Mouse (Mus musculus) thymus, postnatal 25 days (tissue): ENCODE data around the gene Wdr46.
A peak's percentile ranks its signal among the peaks of the same experiment; 100 is the strongest.
"Not testable (repeated sequence)": the region's sequence is repeated elsewhere in the genome, so short reads cannot be mapped to it uniquely, and the experiment has no call there.

Source experiments
- DNase-seq: peaks from one replicate; pipeline ENCODE4 v3.0.0; 2022

Wdr46 gene

DNA sequence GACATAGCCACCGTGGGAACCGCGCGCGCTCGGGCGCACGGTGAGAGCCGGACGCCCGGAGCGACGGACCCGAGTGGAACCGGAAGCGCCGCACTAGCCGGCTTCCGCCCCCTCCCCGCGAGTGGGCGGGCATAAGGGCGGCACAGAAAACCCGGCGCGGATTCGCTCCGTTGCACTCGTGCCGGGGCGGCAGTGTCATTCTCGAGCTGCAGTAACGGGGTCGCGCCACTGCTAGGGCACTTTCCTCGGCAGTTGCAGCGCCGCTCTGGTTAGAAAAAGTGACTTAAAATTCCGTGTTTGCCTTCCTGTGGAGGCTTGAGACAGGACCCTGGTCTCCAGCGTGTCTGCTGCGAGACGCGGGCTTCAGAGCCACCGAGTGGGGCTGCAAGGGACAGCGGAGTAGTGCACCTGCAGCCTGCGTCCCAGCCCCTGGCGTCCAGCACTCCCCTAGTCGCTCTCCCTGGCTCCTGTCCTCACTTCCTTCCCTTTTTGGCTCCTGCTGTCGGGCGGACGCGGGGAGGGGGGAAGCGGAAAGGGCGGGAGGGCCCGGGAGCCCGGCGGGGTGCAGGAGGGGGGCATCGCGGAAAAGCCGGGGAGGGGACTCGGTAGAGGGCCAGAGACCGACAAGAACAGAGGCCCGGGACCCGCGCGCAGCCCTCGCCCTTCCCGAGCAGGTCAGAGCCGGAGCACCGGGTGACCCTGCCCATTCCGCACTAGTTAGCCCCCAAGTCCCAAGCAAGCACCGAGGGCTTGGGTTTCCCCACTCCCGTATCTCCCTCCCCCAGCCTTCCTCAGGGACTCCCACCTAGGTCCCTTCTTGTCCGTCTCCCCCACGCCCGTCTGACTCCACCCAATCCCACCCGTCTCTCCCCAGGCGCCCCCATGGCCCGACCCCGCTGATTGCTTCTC lies 10.8 kb upstream of the Wdr46 start, which contains the start of gene Rgl2:
TSS of gene Rgl2 (plus strand) at position 173 of the 909 bp plus-strand sequence.
- DNase-seq = peak; percentile 97

DNA sequence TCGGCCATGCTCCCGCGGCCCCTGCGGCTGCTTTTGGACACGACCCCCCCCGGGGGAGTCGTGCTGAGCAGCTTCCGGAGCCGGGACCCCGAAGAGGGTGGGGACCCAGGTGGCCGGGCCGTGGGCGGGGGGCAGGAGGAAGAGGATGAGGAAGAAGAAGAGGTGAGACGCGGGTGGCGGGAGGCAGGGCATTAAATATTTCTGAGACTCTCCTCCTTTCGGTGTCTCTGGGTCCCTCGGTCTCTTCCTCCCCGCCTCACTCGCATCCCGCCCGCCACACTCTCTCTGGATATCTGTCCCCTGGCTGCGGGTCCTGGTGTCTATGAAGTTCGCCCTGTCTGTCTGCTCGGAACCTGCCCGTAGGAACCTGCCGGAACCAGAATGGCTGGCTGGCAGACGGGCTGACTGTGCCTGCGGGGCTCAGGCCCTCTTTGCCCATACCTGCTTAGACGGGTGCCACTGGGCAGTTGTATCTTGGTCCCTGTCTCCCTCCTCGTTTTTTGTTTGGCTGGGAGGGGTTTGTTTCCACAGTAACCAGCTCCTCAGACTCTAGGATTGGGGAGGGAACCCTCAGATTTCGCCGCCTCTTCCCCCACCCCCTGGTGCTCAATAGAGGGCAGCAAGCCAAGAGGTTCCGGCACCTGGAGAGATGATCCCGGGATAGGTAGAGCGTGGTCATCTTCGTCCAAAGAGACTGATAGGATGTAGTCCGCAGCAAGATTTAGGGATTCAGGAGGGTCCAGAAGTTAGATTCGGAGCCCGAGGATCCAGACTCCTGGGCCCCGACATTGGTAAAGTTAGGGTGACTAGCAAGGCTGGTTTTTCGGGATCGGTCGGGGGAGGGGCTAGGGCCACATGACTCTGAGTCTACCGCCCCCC lies 9.9 kb upstream of the Wdr46 start:
- peak; percentile 79 for DNase-seq

DNA sequence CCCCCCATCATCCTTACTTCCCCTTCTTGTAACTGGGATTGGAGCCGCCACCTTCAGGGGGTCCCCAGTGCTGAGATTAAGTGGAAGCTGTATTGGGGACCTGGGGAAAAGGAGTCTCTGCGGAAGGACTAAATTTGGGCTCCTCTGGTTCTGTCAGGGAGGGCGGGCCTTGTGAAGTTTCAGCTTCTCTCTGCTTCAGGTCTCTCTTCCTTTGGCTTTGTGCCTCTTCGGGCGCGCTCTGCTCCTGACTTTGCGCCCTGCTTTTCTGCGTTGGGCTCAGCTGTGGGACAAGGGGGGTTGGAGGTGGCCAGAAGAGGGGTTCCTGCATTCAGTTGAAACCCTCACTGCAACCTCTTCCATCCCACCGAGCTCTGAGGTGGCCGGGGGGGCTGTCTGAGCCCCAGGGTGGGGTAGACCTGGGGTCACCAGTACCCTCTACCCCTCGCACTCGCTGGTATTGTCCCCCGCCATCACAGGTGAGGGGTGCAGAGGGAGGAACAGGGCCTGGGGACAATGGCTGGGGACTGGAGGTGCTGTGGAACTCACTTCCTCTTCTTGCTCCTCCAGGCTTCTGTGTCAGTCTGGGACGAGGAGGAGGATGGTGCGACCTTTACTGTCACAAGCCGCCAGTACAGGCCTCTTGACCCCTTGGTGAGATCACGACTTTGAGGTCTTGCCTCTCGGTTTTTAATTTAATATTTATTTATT lies 9.1 kb upstream of the Wdr46 start:
- no peak for DNase-seq

DNA sequence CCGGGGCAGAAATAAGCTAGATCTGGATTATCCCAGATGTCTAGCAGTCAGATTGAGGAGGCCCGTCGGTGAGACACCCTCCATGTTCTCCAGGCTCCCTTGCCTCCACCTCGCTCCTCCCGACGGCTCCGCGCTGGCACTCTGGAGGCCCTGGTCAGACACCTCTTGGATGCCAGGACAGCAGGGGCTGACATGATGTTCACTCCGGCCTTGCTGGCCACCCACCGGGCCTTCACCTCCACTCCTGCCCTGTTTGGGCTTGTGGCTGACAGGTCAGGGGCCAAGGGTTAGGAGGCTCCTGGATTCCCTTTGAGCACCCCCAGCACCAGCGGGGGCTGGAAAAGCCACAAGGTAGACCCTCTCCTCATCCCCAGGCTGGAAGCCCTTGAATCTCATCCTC lies 8.5 kb upstream of the Wdr46 start:
- DNase-seq = no peak

DNA sequence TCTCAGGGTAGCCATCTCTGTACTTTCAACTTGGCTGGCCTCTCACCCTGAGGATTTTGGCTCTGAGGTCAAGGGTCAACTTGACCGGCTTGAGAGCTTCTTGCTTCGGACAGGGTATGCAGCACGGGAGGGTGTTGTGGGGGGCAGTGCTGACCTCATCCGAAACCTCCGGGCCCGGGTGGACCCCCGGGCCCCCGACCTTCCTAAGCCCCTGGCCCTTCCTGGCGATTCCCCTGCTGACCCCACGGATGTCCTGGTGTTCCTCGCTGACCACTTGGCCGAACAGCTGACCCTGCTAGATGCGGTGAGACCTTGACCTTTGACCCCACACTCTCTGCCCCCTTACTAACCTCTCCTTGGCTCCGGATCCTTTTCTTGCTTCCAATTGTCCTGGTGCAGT lies 8.0 kb upstream of the Wdr46 start:
- no peak for DNase-seq

DNA sequence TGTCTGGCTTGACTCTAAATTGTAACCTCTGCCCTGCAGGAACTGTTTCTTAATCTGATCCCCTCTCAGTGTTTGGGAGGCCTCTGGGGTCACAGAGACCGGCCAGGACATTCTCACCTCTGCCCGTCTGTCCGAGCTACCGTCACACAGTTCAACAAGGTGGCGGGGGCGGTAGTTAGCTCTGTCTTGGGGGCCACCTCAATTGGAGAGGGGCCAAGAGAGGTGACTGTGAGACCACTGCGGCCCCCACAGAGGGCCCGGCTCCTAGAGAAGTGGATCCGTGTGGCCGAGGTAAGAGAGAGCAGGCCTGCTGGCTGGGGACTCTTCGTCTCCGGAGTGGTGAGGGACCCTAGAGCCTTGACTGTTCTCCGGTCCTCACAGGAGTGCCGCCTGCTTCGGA lies 7.5 kb upstream of the Wdr46 start:
- DNase-seq = no peak

DNA sequence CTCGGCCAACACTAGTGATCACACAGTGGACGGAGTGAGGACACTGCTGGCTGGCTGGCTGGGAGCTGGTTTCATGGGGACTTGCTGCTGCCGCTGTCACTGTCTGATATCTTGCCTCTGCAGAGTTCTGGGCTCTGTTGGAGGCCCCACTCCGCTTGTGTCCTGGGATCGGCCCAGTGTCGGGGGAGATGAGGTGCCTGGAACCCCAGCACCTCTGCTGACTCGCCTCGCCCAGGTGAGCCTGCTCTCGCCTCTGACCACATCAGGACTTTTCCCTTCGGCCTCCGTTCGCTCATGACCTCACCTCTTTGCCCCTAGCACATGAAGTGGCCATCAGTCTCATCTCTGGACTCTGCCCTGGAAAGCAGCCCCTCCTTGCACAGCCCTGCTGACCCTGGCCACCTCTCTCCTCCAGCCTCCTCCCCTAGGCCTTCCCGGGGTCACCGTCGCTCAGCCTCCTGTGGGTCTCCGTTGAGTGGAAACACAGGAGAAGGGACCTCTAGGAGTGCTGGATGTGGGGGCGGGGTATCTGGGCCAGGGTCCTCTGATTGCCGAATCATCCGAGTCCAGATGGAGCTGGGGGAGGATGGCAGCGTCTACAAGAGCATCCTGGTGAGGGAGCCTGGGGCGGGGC lies 4.9 kb upstream of the Wdr46 start:
- DNase-seq = no peak

DNA sequence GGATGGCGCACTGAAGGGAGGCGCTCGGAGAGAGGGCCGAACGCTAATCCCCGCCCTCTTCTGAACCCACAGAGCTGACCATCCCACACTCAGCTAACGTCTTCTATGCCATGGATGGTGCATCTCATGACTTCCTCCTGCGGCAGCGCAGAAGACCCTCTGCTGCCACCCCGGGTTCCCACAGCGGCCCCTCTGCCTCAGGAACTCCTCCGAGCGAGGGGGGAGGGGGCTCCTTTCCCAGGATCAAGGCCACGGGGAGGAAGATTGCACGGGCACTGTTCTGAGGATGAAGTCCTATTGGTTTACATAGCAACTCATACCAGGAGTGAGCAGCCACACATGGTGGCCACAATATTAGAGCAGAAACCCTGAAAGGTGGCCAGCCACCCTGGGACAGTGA lies 3.5 kb upstream of the Wdr46 start:
- no peak for DNase-seq

DNA sequence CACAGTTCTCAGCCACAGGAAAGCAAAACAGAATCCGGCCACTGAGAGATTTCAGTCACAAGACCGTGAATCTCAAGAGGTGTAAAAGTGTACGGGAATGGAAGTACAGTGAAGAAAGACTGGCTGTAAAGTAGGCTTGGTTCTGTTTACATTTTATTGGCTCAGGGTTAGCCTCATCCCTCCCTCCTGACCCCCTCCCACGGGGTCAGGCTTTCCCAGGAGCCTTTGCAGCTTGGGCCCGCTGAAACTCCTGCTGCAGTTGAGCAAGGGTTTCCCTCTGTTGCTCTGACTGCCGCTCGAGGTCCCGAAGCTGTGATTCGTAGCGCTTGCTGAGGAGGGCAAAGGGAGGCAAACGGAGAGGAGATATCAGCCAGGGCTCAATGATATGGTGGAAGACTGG lies 1.7 kb upstream of the Wdr46 start:
- DNase-seq = no peak

DNA sequence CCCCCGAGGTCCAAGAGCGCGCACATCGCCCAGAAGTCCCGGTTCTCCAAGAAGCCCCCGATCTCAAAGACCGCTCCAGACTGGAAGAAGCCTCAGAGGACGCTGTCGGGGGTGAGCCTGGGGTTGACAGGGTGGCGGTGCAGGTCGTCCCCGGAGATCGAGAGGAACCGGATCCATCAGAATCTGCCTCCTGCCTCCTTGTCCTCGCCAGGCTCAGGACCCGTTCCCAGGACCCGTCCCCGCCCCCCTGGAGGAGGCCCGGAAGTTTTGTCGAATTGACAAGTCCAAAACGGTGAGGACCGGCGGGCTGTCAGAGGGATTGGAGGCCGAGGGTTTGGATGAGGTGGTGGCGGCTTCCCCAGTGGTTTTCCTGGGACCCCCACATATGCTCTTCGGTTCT lies 521 bp downstream of the Wdr46 start:
- DNase-seq = no peak

DNA sequence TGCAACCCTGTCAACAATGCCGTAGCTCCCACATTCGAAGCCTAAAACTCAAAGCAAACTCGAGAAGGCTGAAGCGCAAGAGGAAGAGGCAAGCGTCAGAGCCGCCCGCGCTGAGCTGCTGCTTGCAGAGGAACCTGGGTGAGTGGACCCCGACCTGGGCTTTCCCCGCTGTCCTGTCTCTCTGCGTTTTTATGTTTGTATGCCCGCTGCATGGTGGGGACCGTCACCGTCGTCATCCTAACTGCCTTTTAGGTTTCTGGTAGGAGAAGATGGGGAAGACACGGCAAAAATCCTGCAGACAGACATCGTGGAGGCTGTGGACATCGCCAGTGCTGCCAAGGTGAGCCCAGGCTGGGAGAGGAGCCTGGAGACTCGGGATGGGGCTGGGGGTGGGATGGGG lies 921 bp downstream of the Wdr46 start:
- DNase-seq = no peak

DNA sequence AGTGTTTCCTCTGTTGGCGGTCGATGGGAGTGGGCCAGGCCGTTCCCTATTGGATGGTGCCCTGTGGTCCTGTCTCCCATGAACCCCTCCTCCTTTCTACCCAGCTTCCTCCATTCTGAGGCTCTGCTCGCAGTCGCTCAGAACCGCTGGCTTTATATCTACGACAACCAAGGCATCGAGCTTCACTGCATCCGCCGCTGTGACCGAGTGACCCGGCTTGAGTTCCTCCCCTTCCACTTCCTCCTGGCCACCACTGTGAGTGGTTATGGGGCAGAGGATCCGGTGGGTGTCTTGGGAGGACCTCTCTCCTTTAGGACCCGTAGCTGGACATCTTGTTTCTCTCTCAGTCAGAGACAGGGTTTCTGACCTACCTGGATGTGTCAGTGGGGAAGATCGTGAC lies 3.0 kb downstream of the Wdr46 start:
- DNase-seq = no peak

DNA sequence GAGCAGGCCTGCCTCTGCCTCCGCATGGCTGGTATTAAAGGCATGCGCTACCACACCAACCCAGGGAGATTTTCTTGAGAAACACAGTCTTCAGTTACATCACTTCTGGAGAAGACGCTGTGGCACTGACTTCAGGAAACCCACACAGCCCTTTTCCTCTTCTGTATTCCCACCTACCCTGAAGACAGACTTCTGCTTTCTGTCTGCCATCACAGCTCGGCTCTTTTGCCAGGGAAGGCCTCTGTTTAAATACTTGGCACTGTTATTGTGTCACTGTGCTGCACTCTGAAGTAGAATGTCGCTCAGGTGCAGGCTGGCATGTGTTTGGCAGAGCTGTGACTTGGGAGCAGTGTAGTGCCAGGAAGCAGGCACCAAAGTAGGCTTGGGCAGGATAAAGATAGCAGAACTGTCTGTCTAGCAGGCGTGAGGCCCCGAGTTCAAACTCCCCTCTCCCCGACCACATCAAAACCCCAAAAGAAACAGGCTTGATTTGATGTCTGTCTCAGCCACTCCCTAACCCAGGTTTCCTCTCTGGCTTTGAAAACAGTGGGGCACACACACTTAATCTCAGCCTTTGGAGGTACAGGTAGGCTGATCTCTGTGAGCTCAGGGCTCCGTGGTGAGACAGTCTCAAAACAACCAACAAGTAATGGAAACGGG lies 7.1 kb downstream of the Wdr46 start:
- DNase-seq = peak; percentile 66

DNA sequence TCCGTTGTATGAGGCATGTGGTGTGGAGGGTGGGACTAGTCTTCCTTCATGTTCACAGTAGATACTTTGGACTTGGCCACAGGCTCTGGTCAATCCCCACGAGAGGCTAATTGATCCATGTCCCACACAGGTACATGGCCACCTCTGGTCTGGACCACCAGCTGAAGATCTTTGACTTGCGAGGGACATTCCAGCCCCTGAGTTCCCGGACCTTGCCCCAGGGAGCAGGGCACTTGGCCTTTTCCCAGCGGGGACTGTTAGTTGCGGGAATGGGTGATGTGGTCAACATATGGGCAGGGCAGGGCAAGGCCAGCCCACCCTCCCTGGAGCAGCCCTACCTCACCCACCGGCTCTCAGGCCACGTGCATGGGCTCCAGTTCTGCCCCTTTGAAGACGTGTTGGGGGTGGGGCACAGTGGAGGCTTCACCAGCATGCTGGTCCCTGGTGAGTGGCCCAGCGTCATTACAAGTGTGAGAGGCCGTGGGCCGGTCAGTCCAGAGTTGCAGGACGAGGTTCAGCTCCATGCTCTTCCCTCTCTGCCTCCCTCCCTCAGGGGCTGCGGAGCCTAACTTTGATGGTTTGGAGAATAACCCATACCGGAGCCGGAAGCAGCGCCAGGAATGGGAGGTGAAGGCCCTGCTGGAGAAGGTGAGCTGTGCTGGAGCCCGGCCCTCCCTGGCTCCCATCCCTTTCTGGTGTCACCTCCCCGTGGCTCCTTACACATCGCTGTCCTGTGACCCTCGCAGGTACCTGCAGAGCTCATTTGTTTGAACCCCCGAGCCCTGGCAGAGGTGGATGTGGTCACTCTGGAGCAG lies 7.8 kb downstream of the Wdr46 start:
- no peak for DNase-seq

DNA sequence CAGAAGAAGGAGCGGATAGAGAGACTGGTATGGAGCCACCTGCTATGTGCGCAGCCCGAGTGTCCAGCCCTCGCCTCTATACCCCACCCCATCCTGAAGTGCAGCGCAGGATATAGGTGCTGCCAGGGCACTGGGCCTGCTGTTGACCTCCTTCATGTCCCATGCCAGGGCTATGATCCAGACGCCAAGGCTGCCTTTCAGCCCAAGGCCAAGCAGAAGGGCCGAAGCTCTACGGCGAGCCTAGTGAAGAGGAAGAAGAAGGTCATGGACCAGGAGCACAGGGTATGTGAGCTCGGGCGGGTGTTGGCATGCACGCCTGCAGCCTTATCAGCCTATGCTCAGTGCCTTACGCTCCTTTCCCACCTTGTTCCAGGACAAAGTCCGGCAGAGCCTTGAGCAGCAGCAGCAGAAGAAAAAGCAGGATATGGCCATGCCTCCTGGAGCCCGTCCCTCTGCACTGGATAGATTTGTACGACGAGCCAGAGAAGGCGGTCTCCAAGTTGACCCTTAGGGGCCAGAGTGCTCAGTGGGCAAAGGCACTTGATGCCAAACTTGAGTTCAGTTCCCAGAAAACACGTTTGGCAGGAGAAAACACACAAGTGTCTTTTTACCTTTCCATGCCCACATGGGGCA lies 8.6 kb downstream of the Wdr46 start:
- DNase-seq = no peak

DNA sequence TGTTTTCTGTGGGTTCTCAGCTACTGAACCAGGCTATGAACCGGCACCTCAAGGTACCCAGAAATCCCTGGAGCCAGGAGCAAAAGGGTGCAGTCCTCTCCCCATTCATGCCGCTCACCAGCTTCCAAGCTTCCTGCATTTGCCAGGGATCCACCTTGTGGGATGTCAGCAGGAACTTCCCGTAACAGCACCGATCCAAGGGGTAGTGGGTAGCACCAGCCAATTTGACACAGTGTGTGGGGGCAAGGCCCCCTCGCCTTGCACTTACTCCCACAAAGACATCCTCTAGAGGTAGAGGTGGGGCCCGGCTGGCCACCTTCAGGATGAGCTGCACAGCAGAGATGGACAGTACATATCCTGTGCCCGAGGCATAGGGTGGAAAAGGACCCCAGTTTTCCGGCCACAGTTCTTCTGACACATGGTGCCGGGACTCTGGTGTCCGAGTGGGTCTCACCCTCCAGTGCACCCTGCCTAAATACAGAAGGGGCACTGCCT lies 9.7 kb downstream of the Wdr46 start:
- no peak for DNase-seq

DNA sequence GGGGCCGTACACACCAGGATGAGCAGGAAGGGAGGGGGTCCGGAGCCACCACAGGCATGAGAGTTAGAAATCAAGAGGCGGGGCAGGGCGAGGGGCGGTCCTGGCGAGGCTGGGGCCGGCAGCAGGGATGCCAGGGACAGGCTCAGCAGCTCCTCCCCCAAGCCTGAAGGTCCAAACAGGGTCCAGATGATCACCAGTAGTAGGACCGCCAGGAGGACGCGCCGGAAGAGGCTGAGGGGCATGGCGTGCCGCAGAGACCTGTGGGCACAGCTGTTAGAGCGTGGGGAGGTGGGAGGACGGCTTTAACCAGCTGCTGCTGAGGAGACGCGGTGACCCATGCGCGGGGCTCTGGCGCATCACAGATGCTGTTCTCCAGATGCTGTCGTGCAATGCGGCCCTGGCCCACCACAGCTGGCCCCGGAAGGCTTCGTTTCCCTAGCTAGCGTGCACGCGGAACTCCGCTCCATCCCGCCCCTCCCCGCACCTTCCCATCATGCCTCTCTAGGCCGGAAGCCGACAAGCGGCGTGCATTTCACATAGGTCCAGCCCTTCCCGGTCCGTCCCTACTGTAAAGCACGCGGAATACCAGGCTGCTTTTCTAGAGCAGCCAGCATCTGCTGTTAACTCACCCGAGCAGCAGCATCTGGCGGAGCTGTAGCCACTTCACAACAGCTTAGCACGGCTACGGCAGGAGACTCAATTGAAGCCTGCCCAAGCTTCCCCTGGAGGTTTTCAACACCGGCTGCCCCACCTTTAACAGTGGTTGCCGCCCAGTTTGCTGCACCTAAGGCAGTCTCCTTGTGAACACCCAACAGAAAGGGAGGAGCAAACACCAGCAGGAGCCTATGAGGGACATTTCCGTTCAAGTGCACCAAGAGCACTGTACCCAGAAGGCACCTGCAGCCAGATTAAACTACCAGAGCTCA lies 10.8 kb downstream of the Wdr46 start, which contains the start of gene B3galt4:
TSS of gene B3galt4 (minus strand) at position 468 of the 926 bp plus-strand sequence.
- DNase-seq = peak; percentile 80

DNA sequence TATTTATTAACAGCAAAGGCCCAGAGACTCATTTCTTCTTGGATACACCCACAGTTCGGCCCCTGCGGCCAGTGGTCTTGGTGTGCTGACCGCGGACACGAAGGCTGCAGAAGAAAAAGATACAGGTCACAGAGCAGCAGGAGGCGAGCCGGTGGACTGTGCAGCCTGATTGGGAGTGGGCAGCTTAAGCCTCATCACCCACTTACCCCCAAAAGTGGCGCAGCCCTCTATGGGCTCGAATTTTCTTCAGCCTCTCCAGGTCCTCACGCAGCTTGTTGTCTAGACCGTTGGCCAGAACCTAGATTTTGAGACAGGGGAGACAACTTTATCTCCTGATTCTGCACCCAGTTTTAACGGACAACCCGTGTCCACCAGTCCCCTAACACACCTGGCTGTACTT lies 11.6 kb downstream of the Wdr46 start:
- not testable (repeated sequence) for DNase-seq

DNA sequence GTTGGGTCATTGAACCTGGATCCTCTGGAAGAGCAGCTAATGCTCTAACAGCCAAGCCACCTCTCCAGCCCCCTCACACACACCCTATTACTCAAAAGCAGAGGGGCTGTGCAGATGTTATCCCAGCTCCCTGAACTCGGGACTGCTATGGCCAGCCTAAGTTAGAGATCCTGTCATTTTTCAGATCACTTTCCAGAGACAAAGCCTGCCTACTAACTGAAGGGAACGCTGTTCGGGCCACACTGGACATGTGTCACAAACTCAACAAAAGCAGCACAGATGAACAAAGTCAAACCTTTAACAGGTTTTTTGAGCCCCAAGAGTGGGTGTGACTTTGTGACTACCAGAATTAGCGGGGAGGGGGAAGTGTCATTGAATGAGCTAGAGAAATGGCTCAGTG lies 12.4 kb downstream of the Wdr46 start:
- no peak for DNase-seq
